Mouse (Mus musculus): Measurements from ENCODE around the gene Cmc1. TPM values are rescaled to one million over a fixed set of nuclear protein-coding genes. Genes with fewer than 3 reads are reported as not detected.

Gene Cmc1
- polyA plus RNA-seq, 1 experiment from 2014 or later, result 27.2 TPM

Other genes starting within 250 kb of the Cmc1 start
- 50.3 and 51.1 TPM in 2 replicates for gene Azi2, start 109.7 kb downstream of the Cmc1 start, polyA plus RNA-seq (2016; fragmentation: Nextera tagmentation; extraction: Ambion mirVana)

Data from liver, embryonic 12.5 days (tissue).